Mouse (Mus musculus) urinary bladder, postnatal 4 days (tissue): ENCODE data around the gene Neurl1b.

Experiments used
- DNase-seq, 2 experiments: peaks; one replicate each; pipeline ENCODE4 v3.0.0; 2021 to 2022; ENCODE audit warnings: low spot score in 2 of 2

Gene Neurl1b

DNA sequence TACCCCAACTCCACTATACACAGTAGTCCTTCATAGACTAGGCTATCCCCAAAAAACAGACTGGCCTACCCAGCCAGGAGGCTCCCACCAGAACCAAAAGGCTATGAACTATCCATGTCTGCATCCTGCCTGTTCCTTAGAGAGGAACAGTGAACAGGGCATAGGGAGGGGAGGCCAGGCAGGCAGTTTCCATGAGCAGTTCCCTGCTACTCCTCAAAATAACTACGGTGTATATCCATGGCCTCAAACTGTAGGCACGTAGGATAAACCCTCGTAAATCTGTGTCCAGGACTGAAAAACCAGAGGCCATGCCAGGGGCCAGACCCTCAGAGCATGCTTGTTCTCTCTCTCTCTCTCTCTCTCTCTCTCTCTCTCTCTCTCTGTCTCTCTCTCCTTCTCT is 17.9 kb upstream of the Neurl1b start:
- DNase-seq = no peak

DNA sequence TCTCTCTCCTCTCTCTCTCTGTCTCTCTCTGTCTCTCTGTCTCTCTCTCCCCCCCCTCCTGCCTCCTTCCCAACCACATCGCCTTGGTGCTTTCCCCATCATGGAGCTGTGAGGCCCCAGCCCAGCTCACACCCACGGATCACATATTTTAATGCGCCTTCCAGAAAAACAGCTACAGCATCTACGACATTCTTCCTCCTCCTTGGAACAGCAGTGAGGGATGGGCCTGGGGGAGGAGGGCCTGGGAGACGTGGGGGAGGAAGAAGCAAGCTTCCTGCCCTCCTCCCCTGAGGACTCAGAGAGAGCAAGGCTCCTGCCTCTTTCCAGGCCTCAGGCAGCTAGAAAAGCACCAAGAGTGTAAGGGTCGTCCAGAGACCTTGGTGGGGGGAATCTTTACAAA is 17.3 kb upstream of the Neurl1b start:
- DNase-seq = peak in 1 of 2 experiments; percentile 47

GRCm38 (mm10) chr17:26405340-26406100 is 9.1 kb upstream of the Neurl1b start:
- no peak for DNase-seq

DNA sequence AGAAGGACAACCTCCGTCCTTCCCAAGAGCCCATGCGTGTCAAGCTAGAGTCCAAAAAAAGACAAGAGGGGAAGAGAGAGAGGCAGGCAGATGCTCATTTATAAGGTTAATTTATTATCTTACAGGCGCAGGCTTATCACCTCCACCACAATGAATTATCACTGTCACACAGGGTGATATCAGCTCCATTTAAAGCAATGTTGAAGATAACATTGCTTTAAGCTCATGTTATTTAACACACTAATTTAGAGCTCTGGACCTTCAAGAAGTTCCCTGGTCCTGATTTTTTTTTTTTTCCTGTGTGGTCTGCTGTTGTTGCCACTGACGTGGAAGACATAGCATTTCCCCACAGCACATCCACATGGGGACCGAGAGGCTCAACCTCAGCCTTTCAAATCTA is 1.7 kb upstream of the Neurl1b start:
- DNase-seq = no peak

GRCm38 (mm10) chr17:26414184-26414522 is 476 bp upstream of the Neurl1b start:
- DNase-seq = no peak

DNA sequence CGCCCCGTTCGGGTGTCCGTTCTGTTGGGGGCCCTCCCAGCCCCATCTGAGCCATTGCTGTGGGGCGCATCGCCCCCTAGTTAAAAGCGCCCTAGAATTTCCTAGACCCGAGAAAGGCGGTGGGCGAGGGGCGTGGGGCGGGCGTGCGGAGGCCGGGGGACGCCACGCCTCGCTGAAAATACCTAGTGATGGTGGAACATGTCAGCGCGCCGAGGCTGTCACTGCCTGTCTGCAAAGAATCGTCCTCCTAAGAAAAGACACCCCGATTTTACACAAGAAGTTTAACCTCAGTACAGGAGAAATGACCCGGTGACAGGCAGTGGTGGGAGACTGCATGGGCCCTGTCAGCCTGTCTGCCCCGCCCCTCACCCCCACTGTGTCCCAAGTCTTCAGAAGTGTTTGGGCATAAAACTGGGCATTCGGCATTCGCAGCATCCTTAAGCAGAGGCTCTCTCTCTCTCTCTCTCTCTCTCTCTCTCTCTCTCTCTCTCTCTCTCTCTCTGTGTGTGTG is 781 bp downstream of the Neurl1b start:
- no peak for DNase-seq

DNA sequence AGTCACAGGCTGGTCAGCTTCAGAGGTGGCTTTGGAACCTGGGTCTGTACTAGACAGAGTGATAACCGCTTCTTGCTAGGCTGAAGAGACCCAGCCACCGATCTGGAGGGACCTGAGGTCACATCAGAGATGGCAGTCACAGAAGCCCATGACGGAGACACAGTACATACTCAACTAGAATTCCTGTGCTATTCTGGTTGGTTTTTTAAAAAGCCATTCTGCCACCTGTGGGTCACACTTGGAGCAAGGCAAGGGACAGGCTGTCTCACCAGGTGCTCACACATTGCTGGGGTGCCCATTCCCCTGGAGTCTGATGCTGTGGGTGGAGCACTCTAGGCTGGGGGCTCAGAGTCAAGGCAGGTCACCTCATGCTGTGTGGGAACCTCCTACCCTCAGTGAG is 1.5 kb downstream of the Neurl1b start:
- no peak for DNase-seq

GRCm38 (mm10) chr17:26417770-26418421 is 3.3 kb downstream of the Neurl1b start:
- no peak for DNase-seq

DNA sequence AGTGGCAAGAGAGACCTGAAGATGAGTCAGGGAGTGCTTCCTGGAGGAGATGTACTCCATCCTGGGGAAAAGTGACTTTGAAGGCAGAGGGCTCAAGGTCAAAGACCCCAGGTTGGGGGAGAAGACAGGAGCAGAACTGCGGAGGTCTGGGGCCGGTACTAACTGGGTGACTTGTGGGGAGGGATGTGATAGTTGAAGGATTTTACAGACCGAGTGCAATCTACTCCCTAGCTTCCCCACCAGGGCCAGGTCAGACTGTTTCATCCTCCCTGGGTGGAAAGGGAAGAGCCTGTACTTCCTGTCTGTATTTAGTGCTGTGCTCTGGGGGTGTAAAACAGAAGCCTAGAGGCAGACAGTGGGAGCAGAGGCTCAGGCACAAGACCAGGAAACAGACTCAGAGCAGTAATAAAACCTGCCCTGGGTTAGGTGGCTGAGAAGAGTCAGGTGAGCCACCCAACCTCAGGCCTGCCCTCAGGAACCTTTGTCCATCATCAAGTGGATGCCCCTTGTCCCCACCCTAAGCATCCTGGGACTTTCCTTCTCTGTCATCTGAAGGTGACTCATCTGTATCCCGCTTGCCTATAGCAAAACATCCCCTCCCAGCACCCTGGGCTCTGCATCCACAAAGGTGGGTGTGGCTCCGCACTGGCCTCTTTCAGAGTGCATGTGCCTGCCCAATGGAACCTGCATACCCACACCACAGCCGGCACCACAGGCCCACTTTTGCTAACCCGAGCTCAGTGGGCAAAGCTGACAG is 6.0 kb downstream of the Neurl1b start:
- DNase-seq = no peak

- no peak for DNase-seq
Measured at GRCm38 (mm10) chr17:26421561-26421960, 6.9 kb downstream of the Neurl1b start.

- peak in 1 of 2 experiments; percentile 33 for DNase-seq
Measured at GRCm38 (mm10) chr17:26422390-26422789, 7.8 kb downstream of the Neurl1b start.

GRCm38 (mm10) chr17:26423967-26424641 is 9.5 kb downstream of the Neurl1b start:
- peak; percentile 69 to 70 for DNase-seq

DNA sequence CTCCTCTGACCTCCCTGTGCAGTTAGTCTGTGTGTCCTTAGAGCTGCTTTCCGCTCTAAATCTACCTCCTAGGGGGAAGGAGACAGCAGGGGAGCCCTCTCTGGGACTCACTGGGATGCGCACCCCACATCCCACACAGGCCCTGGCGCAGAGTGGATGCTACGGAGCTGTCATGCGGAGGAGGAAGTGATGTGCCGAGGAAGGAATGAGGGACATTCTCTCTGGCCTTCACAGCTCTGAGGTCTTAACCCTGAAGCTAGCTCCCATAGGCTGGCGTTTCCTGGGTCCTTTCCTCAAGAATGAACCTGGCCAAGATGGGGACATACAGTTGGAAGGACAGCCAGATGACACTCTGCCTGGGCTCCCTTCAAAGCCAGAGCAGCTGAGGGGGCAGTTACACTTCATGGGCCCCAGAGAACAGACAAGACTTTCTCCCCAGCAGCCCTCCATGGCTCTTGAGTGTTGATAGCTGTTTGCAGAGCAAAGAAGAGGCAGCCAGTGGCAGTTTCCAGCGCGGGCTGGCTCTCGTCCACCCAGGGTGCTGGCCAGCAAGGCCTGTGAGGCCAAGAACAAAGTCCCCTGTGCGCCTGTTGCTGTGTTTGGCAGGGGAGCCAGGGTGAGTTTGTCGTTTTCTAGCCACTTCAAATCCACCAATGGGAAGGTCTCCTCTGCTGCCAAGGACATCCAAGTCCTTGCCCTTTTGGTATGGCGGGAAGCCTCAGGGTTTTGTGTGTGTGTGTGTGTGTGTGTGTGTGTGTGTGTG is 10.5 kb downstream of the Neurl1b start:
- peak; percentile 70 to 78 for DNase-seq

GRCm38 (mm10) chr17:26433295-26433694 is 18.7 kb downstream of the Neurl1b start:
- DNase-seq = no peak

DNA sequence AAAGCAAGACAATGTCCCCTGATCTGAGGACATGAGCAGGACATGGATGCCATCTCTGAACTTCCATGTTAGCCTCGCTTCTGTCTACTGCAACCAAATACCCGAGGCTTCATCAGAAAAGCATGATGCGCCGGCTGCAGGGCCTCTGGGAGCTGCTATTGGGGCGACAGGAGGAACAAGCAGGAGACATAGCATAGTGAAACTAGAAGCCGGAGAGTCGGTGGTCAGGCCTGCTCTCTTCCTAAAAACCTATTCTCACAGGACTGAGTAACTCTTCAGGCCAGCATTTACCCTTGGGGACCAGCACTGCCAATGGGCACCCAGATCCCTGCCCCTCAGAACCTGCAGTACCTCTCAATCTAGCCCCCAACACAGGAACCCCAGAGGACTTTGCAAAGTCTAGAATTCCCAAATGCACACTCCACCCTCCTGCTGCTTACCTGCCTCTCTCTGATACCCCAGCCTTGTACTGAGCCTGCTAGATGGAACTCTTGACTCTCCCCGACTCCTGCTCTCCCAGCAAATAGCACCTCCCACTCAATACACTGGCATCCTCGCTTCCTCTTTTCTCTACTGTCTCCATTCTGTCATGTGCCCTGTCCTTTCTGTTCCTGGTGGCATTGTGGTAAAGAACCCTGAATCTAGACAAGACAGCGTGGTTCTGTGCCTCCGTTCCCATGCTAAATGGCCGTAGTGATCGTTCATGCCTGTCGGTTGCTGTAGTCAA is 22.6 kb downstream of the Neurl1b start:
- no peak for DNase-seq

- no peak for DNase-seq
Measured at GRCm38 (mm10) chr17:26439001-26439400, 24.4 kb downstream of the Neurl1b start.

DNA sequence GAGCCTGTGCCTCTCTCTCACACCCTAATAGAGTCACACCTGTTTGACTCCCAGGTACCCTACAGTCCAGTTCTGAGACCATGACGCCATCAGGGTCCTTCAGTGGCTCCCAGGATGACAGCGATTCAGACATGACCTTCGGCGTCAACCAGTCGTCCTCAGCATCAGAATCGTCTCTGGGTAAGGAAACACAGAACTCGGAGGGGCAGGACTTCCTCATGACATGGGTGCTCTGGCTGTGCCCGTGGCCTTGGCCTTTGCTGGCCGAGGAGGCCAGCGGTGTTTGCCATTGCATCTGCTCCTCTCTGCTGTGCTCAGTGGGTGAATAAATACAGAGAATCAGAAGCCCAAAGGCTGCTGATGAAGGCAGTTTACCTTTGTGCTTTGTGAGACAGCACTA is 26.4 kb downstream of the Neurl1b start:
- DNase-seq = no peak

DNA sequence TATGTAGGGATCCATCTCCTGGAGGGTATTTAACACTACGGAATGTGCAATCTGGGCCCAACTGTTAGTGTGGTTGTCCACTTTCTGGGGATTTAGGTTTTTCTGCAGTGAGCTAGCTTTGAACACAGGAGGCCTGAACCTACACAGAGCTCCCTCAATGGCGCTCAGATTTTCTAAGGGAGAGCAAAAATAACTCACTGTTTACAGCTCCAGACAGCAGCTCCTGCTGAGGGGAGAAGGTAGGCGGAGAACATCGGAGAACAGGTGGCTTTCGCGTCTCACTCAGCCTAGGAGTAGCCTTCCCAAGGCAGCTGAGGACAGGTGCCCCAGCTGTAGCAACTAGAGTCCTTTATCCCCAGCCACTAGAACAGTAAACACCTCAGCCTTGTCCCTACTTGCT is 27.6 kb downstream of the Neurl1b start:
- no peak for DNase-seq

GRCm38 (mm10) chr17:26443865-26444264 is 29.2 kb downstream of the Neurl1b start:
- DNase-seq = no peak

DNA sequence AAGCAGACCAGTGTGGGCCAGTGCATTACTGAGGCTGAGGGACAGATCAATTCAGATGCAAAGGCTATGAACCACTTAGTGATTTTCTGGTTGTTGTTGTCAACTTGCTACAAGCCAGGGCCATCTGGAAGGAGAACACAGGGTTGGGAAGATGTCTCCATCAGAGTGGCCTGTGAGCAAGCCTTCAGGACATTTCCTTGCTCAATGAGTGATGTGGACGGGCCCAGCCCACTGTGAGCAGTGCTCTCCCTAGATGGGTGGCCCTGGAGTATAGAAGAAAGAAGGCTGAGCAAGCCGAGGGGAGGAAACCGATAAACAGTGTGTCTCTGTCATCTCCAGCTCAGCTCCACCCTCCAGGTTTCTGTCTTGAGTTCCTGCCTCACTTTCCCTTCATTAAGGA is 34.8 kb downstream of the Neurl1b start:
- no peak for DNase-seq
